Mouse (Mus musculus): ENCODE data around the gene Agtr2. TPM values are rescaled to one million over a fixed set of nuclear protein-coding genes. Genes with fewer than 3 reads are reported as not detected.
"Not testable (repeated sequence)": the region's sequence is repeated elsewhere in the genome, so short reads cannot be mapped to it uniquely, and the experiment has no call there.

Agtr2 gene
- 10 to 100 TPM; 13.9 to 33.4 TPM for total RNA-seq (2021)
- long read RNA-seq, experiment 1, transcript Agtr2-201 (3 exons, 3,283 nt) = major isoform, 11 of 14 reads
- long read RNA-seq, experiment 1, partial matches to known transcripts = 1 of 14 reads
- long read RNA-seq, experiment 1, other reads (novel, unspliced or antisense) = 2 of 14 reads
- long read RNA-seq, experiment 2, partial matches to known transcripts = 0 of 7 reads
- long read RNA-seq, experiment 2, other reads (novel, unspliced or antisense) = 4 of 7 reads

GRCm38 (mm10) chrX:21484414-21484813 is at the start of gene Agtr2:
Agtr2 (plus strand) TSS chrX:21484544.
- DNase-seq (ENCODE audit: low spot score in 2 of 2) = no peak

DNA sequence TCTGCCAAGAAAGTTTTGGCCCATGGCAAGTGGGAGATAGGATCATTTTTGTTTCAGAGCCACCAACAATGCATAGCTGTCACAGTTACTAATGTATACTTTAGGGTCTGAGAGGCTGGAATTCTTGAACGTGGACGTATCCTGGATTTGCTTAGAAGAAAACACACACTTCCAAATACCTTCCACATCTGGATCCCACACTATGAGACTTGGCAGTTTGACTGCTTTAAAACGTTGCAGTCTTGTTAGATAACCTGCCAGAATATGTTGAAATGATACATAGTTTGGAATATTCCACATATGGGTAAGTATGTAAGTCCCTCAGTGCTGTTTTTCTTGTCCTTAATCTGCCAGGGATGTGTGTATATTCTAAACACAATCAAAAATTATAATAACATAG is 31.8 kb upstream of the Agtr2 start:
- no peak for DNase-seq (ENCODE audit: low spot score in 2 of 2)

- DNase-seq (ENCODE audit: low spot score in 2 of 2) = no peak
Measured at GRCm38 (mm10) chrX:21488111-21488510, 3.8 kb downstream of the Agtr2 start.

GRCm38 (mm10) chrX:21500242-21500641 is 15.9 kb downstream of the Agtr2 start:
- DNase-seq (ENCODE audit: low spot score in 2 of 2) = no peak

GRCm38 (mm10) chrX:21507333-21507732 is 23.0 kb downstream of the Agtr2 start:
- not testable (repeated sequence) for DNase-seq (ENCODE audit: low spot score in 2 of 2)

GRCm38 (mm10) chrX:21522590-21522989 is 38.2 kb downstream of the Agtr2 start:
- no peak for DNase-seq (ENCODE audit: low spot score in 2 of 2)

Other genes with a start within 250 kb of the Agtr2 start
- under 1 TPM; 0.27 to 0.29 TPM for gene Slc6a14, start 230.4 kb downstream of the Agtr2 start, total RNA-seq (2021)